11 mouse cellular contexts compared by ENCODE assay signal in the genomic region with DNA sequence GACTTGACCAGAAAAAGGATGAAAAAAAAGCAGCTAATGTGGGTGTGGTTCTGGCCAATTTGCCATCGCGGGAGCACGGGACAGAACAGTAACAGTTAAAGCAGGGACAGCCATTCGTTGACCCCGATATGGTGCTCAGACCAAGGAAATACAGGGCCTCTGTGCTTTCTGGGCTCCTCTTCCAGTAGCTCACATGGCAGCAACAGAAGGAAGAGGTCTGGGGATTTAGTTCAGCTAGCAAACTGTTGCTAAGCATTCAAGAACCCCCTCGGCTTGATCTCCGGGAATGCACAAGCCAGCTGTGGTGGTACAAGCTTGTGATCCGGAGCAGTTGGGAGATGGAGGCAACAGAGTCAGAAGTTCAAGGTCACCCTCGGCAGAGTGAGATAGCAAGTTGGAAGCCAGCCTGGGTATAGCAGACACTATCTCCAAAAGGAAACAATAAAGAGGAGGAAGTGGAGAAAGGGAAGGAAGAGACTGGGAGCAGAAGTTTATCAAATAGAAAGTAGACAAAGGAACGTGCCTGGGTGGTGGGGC.
"Had no signal": no experiment of that assay in that cellular context is flagged by ENCODE, and none has a peak within 500 bp of the region (broad histone marks: within the 10 kb centered on the region; RNA-seq: fewer than 3 reads in every experiment).

No protein-coding gene starts in this region.

- H3K36me3 ChIP-seq: limb, embryonic 15.5 days; liver, embryonic 12.5 days; midbrain, embryonic 12.5 days; stomach, embryonic 15.5 days had no signal

- ATAC-seq: liver, embryonic 12.5 days; midbrain, embryonic 16.5 days had no signal

- H3K4me3 ChIP-seq: limb, embryonic 15.5 days; liver, embryonic 12.5 days; stomach, embryonic 15.5 days had no signal

- H3K9me3 ChIP-seq: limb, embryonic 15.5 days; liver, embryonic 12.5 days; midbrain, embryonic 12.5 days; stomach, embryonic 15.5 days had no signal

- H3K4me2 ChIP-seq: limb, embryonic 15.5 days; liver, embryonic 12.5 days; lung, embryonic 14.5 days; stomach, embryonic 15.5 days had no signal

- H3K9ac ChIP-seq: limb, embryonic 15.5 days; liver, embryonic 12.5 days; lung, embryonic 14.5 days; midbrain, embryonic 12.5 days; stomach, embryonic 15.5 days had no signal

- H3K27ac ChIP-seq: limb, embryonic 15.5 days; liver, embryonic 12.5 days; midbrain, embryonic 12.5 days; stomach, embryonic 15.5 days had no signal

- DNase-seq: kidney, postnatal 10 days; layer of hippocampus, postnatal 36 days; lung, embryonic 14.5 days; lung, postnatal 14 days; right cerebral cortex, postnatal 14 days; thymus, postnatal 36 days had no signal
